Mouse (Mus musculus) heart, embryonic 16.5 days (tissue): Measurements from ENCODE around the gene 1700015G11Rik. TPM values are rescaled to one million over a fixed set of nuclear protein-coding genes. Genes with fewer than 3 reads are reported as not detected.

Source experiments
- ATAC-seq: fragments of 200-750 bp; cut with Nextera tagmentation; replicated peaks from 2 replicates; pipeline ENCODE4 v1.8.0; 2017; ENCODE audit warnings: moderate number of reproducible peaks; ENCODE audit not compliant: insufficient read depth, low FRiP score; ENCODE audit errors: extremely low read depth
- H3K27ac ChIP-seq: fragments of 300-500 bp; sonication (generic); 2 replicates; pipeline ENCODE4 v1.5.1; 2014; ENCODE audit warnings: mild to moderate bottlenecking, low read length, control low read depth, moderate library complexity
- H3K27me3 ChIP-seq: fragments of 300-500 bp; sonication (generic); 2 replicates; pipeline ENCODE4 v1.6.1; 2014; ENCODE audit warnings: low read length, mixed read lengths; ENCODE audit not compliant: control insufficient read depth, insufficient read depth
- H3K36me3 ChIP-seq: fragments of 300-500 bp; sonication (generic); 2 replicates; pipeline ENCODE4 v1.6.1; 2014; ENCODE audit not compliant: control insufficient read depth, insufficient read depth
- H3K4me1 ChIP-seq: fragments of 300-500 bp; sonication (generic); 2 replicates; pipeline ENCODE4 v1.6.1; 2014; ENCODE audit warnings: low read length, mixed read lengths; ENCODE audit not compliant: control insufficient read depth, insufficient read depth
- H3K4me2 ChIP-seq: fragments of 300-500 bp; sonication (generic); 2 replicates; pipeline ENCODE4 v1.6.1; 2014; ENCODE audit warnings: low read depth, mild to moderate bottlenecking, control low read depth, low read length
- H3K4me3 ChIP-seq: fragments of 300-500 bp; sonication (generic); 2 replicates; pipeline ENCODE4 v1.5.1; 2014; ENCODE audit warnings: mild to moderate bottlenecking, control low read depth, low read length
- H3K9ac ChIP-seq: fragments of 300-500 bp; sonication (generic); 2 replicates; pipeline ENCODE4 v1.6.1; 2014; ENCODE audit warnings: low read length, control low read depth
- H3K9me3 ChIP-seq: fragments of 300-500 bp; sonication (generic); replicated peaks from 2 replicates; pipeline ENCODE4 v1.6.1; 2016; ENCODE audit warnings: low read length; ENCODE audit not compliant: control insufficient read depth
- WGBS: fragments of 180-500 bp; shearing (Covaris S2); extraction: QIAGEN DNeasy Blood & Tissue Kit; methylation state at CpG from one replicate; pipeline ENCODE4 v1.1.7; 2014; 5-methylcytosine and 5-hydroxymethylcytosine counted together
- polyA plus RNA-seq: library from polyadenylated mRNA; unstranded; fragments of >200 nt; fragmentation: Nextera tagmentation; extraction: Ambion mirVana; gene quantifications from 2 replicates; pipeline ENCODE4 v1.2.1, GENCODE M21; 2015

The 1700015G11Rik gene
- polyA plus RNA-seq, 1 experiment from 2014 or later = not detected

DNA sequence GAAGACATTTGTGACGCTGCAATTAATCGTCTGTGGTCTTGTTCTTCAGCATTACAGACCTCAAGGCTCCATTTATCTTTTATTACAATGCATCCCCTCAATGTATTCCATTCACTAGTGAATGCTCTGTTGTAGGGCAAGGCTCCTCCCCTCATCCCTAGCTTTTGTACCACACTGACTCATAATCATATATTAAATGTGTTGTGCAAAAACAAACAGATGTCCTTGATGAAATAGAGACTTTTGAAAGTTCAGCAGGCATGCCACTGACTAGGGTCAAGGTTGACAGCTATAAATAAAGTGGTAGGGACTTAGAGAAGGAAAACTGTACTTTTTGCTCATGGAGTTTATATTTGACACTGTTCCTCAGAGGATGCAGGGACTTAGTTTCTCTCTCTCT, 42.0 kb downstream of the 1700015G11Rik start:
- H3K36me3 ChIP-seq = no peaks in the 10 kb centered on the region
- H3K9ac ChIP-seq = no peak overlapping the region
- H3K9me3 ChIP-seq = no peaks in the 10 kb centered on the region
- no peak overlapping the region for H3K27ac ChIP-seq
- no peak for ATAC-seq
- H3K4me2 ChIP-seq = no peak overlapping the region
- H3K27me3 ChIP-seq = no peaks in the 10 kb centered on the region
- no peaks in the 10 kb centered on the region for H3K4me1 ChIP-seq
- no peak overlapping the region for H3K4me3 ChIP-seq
- WGBS = 81% methylated on average over 2 of the region's 2 CpGs

GRCm38 (mm10) chr7:51973091-51973490, 42.4 kb downstream of the 1700015G11Rik start:
- no peak for ATAC-seq

GRCm38 (mm10) chr7:51972252-51972855, 43.2 kb downstream of the 1700015G11Rik start:
- ATAC-seq = no peak
- Histone ChIP-seq H3K4me2 (no peak overlapping the region), H3K9me3 (no peaks in the 10 kb centered on the region), H3K4me3 (no peak overlapping the region), H3K27ac (no peak overlapping the region), H3K4me1 (no peaks in the 10 kb centered on the region), H3K27me3 (no peaks in the 10 kb centered on the region), H3K9ac (no peak overlapping the region), H3K36me3 (no peaks in the 10 kb centered on the region)
- 33% methylated on average over 6 of the region's 6 CpGs for WGBS

More at GRCm38 (mm10) chr7:51973091-51973490, 42.4 kb downstream of the 1700015G11Rik start:
- Histone ChIP-seq H3K9me3 (no peaks in the 10 kb centered on the region), H3K27me3 (no peaks in the 10 kb centered on the region), H3K4me3 (no peak overlapping the region), H3K4me2 (no peak overlapping the region), H3K36me3 (no peaks in the 10 kb centered on the region), H3K4me1 (no peaks in the 10 kb centered on the region), H3K9ac (no peak overlapping the region), H3K27ac (no peak overlapping the region)
- 67% methylated on average over 5 of the region's 5 CpGs for WGBS

GRCm38 (mm10) chr7:51969379-51969778, 46.1 kb downstream of the 1700015G11Rik start:
- no peaks in the 10 kb centered on the region for H3K9me3 ChIP-seq
- no peak for ATAC-seq
- H3K27me3 ChIP-seq = no peaks in the 10 kb centered on the region
- H3K9ac ChIP-seq = no peak overlapping the region
- no peaks in the 10 kb centered on the region for H3K36me3 ChIP-seq
- no peak overlapping the region for H3K4me3 ChIP-seq
- no peak overlapping the region for H3K4me2 ChIP-seq
- no peaks in the 10 kb centered on the region for H3K4me1 ChIP-seq
- H3K27ac ChIP-seq = no peak overlapping the region

DNA sequence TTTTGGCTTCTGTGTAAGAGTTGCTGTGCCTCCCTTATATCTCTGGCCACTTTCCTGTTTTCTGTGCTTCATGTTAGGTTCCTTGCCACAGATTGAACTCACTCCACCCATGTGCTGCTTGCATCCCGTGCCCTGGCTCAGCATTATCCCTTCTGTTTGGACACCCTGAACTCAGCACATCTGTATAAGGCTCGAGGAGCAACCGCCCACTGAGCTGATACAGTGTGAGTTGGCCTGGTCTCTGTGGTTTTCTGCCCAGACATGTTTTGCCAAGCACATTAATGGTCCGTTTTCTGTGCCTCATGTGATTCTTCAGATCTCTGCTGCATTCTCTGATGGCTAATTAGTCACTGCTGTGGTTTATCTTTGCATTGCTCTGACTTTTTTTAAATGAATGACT, 47.9 kb downstream of the 1700015G11Rik start:
- Histone ChIP-seq H3K27ac (no peak overlapping the region), H3K27me3 (no peaks in the 10 kb centered on the region), H3K4me3 (no peak overlapping the region), H3K9me3 (no peaks in the 10 kb centered on the region), H3K9ac (no peak overlapping the region), H3K4me2 (no peak overlapping the region), H3K4me1 (no peaks in the 10 kb centered on the region), H3K36me3 (no peaks in the 10 kb centered on the region)
- no peak for ATAC-seq
- WGBS = 74% methylated on average over 4 of the region's 4 CpGs

- WGBS = 79% methylated on average over 7 of the region's 7 CpGs
- no peaks in the 10 kb centered on the region for H3K27me3 ChIP-seq
- H3K9ac ChIP-seq = no peak overlapping the region
- no peaks in the 10 kb centered on the region for H3K36me3 ChIP-seq
- H3K9me3 ChIP-seq = no peaks in the 10 kb centered on the region
- no peaks in the 10 kb centered on the region for H3K4me1 ChIP-seq
- H3K4me3 ChIP-seq = no peak overlapping the region
- ATAC-seq = no peak
- H3K27ac ChIP-seq = no peak overlapping the region
- H3K4me2 ChIP-seq = no peak overlapping the region
Observed at GRCm38 (mm10) chr7:51964681-51965080, 50.8 kb downstream of the 1700015G11Rik start.

DNA sequence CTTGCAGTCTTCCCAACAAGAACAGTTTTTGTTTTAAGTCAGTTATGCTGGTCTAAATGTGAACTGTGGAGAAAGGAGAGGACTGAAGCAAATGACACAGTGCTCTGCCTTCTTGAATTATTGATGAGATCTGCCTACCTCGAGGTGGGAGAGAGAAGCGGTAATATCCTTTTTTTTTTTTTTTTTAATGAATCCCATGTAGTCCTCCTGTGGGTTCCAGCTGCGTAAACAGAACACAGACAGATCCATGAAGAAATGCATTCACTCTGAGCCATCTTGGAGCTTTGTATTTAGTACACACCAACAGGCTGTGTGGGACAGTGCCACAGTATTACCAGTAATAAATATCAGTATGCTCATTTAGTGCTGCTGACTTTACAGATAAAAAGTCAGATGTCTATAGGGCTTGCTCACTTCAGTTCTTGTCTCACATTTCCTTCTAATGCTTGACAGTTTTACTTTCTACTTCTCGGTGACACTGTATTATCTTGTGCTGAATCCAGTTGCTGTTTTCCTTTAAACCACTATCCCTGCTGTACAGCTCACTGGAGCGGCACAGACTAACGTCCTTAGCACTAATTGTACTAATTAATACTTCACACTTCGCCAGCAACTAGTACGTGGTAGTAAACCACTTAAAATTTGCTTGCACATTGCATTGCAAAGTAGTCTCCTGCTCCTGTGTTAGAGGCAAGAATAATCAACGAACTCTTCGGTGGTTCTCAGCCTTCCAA, 53.1 kb downstream of the 1700015G11Rik start:
- no peaks in the 10 kb centered on the region for H3K27me3 ChIP-seq
- H3K9ac ChIP-seq = no peak overlapping the region
- H3K9me3 ChIP-seq = no peaks in the 10 kb centered on the region
- no peaks in the 10 kb centered on the region for H3K36me3 ChIP-seq
- no peaks in the 10 kb centered on the region for H3K4me1 ChIP-seq
- H3K4me3 ChIP-seq = no peak overlapping the region
- ATAC-seq = no peak
- WGBS = 81% methylated on average over 10 of the region's 10 CpGs
- H3K4me2 ChIP-seq = no peak overlapping the region
- no peak overlapping the region for H3K27ac ChIP-seq

Other genes with a start within 250 kb of the 1700015G11Rik start
- gene Gas2, start 153.7 kb downstream of the 1700015G11Rik start, polyA plus RNA-seq = 9.1 and 9.6 TPM in 2 replicates
- 1.7 and 4.6 TPM in 2 replicates for gene Fancf, start 153.5 kb downstream of the 1700015G11Rik start, polyA plus RNA-seq
- gene Svip, start 9.7 kb downstream of the 1700015G11Rik start, polyA plus RNA-seq = 8.1 and 10.5 TPM in 2 replicates